Mouse (Mus musculus): ENCODE results near the gene Bmpr1b. TPM values are rescaled to one million over a fixed set of nuclear protein-coding genes. Genes with fewer than 3 reads are reported as not detected.

The Bmpr1b gene
- polyA plus RNA-seq, 1 experiment from 2014 or later: 4.1 TPM

- Histone ChIP-seq H3K36me3 (no peaks in the 10 kb centered on the region), H3K9ac (no peak overlapping the region), H3K4me1 (replicated peaks) (no peaks in the 10 kb centered on the region), H3K4me2 (no peak overlapping the region), H3K27me3 (no peaks in the 10 kb centered on the region), H3K4me3 (no peak overlapping the region), H3K27ac (replicated peaks) (no peak overlapping the region), H3K9me3 (no peaks in the 10 kb centered on the region)
- WGBS: 19% methylated on average over 12 of the region's 12 CpGs
- peak; percentile 91 for ATAC-seq (ENCODE audit: low FRiP score, low read depth)
These were observed 105.5 kb downstream of the Bmpr1b start for GRCm38 (mm10) chr3:142063536-142064226.

GRCm38 (mm10) chr3:142061267-142061666 is 108.0 kb downstream of the Bmpr1b start:
- Histone ChIP-seq H3K9ac (no peak overlapping the region), H3K9me3 (no peaks in the 10 kb centered on the region), H3K36me3 (no peaks in the 10 kb centered on the region), H3K27me3 (no peaks in the 10 kb centered on the region), H3K4me2 (no peak overlapping the region), H3K4me3 (no peak overlapping the region), H3K27ac (replicated peaks) (no peak overlapping the region), H3K4me1 (replicated peaks) (no peaks in the 10 kb centered on the region)
- no peak for ATAC-seq (ENCODE audit: low FRiP score, low read depth)
- 93% methylated on average over 5 of the region's 5 CpGs for WGBS

DNA sequence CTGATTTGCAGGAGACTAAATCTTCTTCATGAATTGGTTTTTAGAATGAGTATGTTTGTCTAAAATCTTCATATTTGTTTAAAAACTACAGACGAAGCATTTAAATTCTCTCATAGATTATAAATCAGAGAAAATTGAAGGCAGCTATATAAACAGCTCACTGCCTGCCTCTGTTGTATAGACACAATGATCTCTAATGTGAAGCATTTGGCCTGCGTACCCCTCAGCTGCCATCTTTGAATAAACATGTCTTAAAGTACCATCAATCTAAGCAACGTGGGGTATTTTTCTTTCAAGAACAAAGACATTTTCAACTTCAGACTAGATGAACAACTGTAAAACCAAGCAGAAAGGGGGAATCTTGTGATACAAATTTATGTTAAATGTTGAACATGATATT is 109.3 kb downstream of the Bmpr1b start:
- no peak for ATAC-seq (ENCODE audit: low FRiP score, low read depth)
- WGBS: 45% methylated on average over 3 of the region's 3 CpGs
- H3K4me2 ChIP-seq: no peak overlapping the region
- H3K36me3 ChIP-seq: no peaks in the 10 kb centered on the region
- H3K4me3 ChIP-seq: no peak overlapping the region
- H3K9me3 ChIP-seq: no peaks in the 10 kb centered on the region
- H3K4me1 ChIP-seq (replicated peaks): no peaks in the 10 kb centered on the region
- no peak overlapping the region for H3K9ac ChIP-seq
- no peaks in the 10 kb centered on the region for H3K27me3 ChIP-seq
- no peak overlapping the region for H3K27ac ChIP-seq (replicated peaks)

DNA sequence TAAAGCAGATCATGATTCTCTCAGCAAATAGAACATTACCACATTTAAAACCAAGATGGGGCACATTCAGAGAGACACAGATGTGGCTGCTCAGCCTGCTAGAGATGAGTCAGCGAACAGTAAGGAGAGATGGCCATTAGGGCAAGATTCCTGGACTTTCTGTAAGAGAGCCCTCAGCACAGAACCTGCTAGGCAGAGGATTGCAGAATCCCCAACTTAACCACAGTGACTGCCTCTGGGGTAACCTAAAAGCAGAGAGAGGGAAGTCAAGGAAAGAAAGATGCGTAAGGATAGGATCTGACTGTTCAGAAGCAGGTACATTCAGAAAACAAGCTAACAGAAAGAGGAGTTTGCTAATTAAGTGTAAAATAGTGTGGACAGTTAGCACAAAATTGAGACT is 118.5 kb downstream of the Bmpr1b start:
- 94% methylated on average over 2 of the region's 2 CpGs for WGBS
- no peaks in the 10 kb centered on the region for H3K9me3 ChIP-seq
- no peak for ATAC-seq (ENCODE audit: low FRiP score, low read depth)

DNA sequence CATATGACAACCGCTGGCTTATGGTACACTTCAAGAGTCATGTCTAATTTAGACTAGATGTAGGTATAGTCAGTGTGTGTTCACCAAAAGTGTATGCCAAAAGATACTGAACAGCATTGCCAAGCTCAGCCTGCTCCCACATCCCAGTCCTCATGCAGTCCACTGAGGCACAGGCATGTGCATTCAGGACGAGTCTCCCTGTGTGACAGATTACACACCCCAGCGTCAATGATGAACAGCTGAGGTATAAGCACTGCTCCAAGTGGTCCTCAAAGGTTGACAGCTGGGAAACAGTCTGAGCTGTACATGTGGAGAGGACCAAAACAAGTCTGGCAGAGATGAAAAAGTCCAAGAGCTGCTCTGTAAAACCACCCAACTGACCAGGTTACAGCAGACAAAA is 119.6 kb downstream of the Bmpr1b start:
- H3K4me2 ChIP-seq: no peak overlapping the region
- no peak overlapping the region for H3K27ac ChIP-seq (replicated peaks)
- no peak overlapping the region for H3K4me3 ChIP-seq
- H3K27me3 ChIP-seq: no peaks in the 10 kb centered on the region
- H3K36me3 ChIP-seq: no peaks in the 10 kb centered on the region
- 81% methylated on average over 3 of the region's 3 CpGs for WGBS
- no peaks in the 10 kb centered on the region for H3K4me1 ChIP-seq (replicated peaks)
- H3K9me3 ChIP-seq: no peaks in the 10 kb centered on the region
- H3K9ac ChIP-seq: no peak overlapping the region
- no peak for ATAC-seq (ENCODE audit: low FRiP score, low read depth)

More for the DNA sequence above, 118.5 kb downstream of the Bmpr1b start:
- H3K27ac ChIP-seq (replicated peaks): no peak overlapping the region
- H3K9ac ChIP-seq: no peak overlapping the region
- H3K27me3 ChIP-seq: no peaks in the 10 kb centered on the region
- no peak overlapping the region for H3K4me3 ChIP-seq
- no peaks in the 10 kb centered on the region for H3K36me3 ChIP-seq
- H3K4me1 ChIP-seq (replicated peaks): no peaks in the 10 kb centered on the region
- no peak overlapping the region for H3K4me2 ChIP-seq

DNA sequence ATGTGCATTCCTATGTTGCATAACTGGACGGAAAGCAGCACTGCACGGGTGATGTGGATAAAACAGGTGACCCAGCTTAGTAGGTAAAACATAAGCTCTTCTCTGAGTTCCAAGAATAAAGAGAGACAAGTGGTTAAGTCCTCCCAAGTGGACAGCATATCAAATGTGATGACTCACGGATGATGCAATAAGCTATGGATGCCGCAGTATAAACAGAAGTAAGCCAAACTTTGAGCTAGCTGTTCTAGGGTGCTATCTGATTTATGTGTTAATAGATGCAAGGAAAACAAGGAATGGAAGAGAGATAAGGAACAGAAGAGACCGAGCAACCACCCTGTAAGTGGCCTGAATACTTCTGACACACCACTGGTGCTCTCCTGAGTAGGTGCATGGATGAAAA is 120.1 kb downstream of the Bmpr1b start:
- Histone ChIP-seq H3K27me3 (no peaks in the 10 kb centered on the region), H3K4me1 (replicated peaks) (no peaks in the 10 kb centered on the region), H3K9me3 (no peaks in the 10 kb centered on the region), H3K27ac (replicated peaks) (no peak overlapping the region), H3K36me3 (no peaks in the 10 kb centered on the region), H3K4me2 (no peak overlapping the region), H3K9ac (no peak overlapping the region), H3K4me3 (no peak overlapping the region)
- ATAC-seq (ENCODE audit: low FRiP score, low read depth): no peak
- 96% methylated on average over 5 of the region's 5 CpGs for WGBS

GRCm38 (mm10) chr3:142048493-142048892 is 120.7 kb downstream of the Bmpr1b start:
- ATAC-seq (ENCODE audit: low FRiP score, low read depth): no peak
- no peak overlapping the region for H3K4me2 ChIP-seq
- H3K27me3 ChIP-seq: no peaks in the 10 kb centered on the region
- H3K36me3 ChIP-seq: no peaks in the 10 kb centered on the region
- WGBS: 66% methylated on average over 6 of the region's 6 CpGs
- no peaks in the 10 kb centered on the region for H3K9me3 ChIP-seq
- H3K27ac ChIP-seq (replicated peaks): no peak overlapping the region
- no peak overlapping the region for H3K9ac ChIP-seq
- no peaks in the 10 kb centered on the region for H3K4me1 ChIP-seq (replicated peaks)
- H3K4me3 ChIP-seq: no peak overlapping the region

GRCm38 (mm10) chr3:142043463-142043862 is 125.8 kb downstream of the Bmpr1b start:
- H3K27me3 ChIP-seq: no peaks in the 10 kb centered on the region
- 47% methylated on average over 2 of the region's 2 CpGs for WGBS
- H3K27ac ChIP-seq (replicated peaks): no peak overlapping the region
- H3K4me3 ChIP-seq: no peak overlapping the region
- H3K36me3 ChIP-seq: no peaks in the 10 kb centered on the region
- H3K4me2 ChIP-seq: no peak overlapping the region
- H3K9ac ChIP-seq: no peak overlapping the region
- no peaks in the 10 kb centered on the region for H3K9me3 ChIP-seq
- no peaks in the 10 kb centered on the region for H3K4me1 ChIP-seq (replicated peaks)
- ATAC-seq (ENCODE audit: low FRiP score, low read depth): no peak

- Histone ChIP-seq H3K27ac (replicated peaks) (no peak overlapping the region), H3K4me1 (replicated peaks) (no peaks in the 10 kb centered on the region), H3K36me3 (no peaks in the 10 kb centered on the region), H3K9me3 (no peaks in the 10 kb centered on the region), H3K4me2 (no peak overlapping the region), H3K9ac (no peak overlapping the region), H3K4me3 (no peak overlapping the region), H3K27me3 (no peaks in the 10 kb centered on the region)
- ATAC-seq (ENCODE audit: low FRiP score, low read depth): no peak
- WGBS: 79% methylated on average over 5 of the region's 5 CpGs
These were observed 126.2 kb downstream of the Bmpr1b start for GRCm38 (mm10) chr3:142043006-142043405.

GRCm38 (mm10) chr3:142040345-142040744 is 128.9 kb downstream of the Bmpr1b start:
- ATAC-seq (ENCODE audit: low FRiP score, low read depth): no peak
- WGBS: 94% methylated on average over 5 of the region's 5 CpGs

DNA sequence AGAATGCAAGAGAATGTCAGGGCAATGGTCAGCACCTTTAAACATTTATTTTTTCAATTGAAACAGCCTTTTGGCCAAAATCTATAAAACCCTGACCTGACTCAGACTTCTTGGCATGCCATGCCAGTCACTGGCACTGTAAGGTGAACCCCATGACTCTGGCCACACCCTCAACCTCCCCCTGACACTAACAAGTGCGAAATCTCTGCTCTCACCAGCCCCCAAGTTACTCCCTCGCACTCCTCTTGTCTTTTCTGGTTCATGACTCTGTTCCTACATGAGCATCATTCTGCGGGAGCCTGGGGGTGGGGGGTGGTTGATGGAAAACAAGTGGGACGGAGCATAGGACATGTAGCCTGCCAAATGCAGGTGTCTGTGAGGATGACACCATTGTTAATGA is 135.1 kb downstream of the Bmpr1b start:
- WGBS: 46% methylated on average over 4 of the region's 4 CpGs
- no peaks in the 10 kb centered on the region for H3K27me3 ChIP-seq
- no peak overlapping the region for H3K9ac ChIP-seq

More at GRCm38 (mm10) chr3:142040345-142040744, 128.9 kb downstream of the Bmpr1b start:
- Histone ChIP-seq H3K27me3 (no peaks in the 10 kb centered on the region), H3K4me3 (no peak overlapping the region), H3K36me3 (no peaks in the 10 kb centered on the region), H3K4me1 (replicated peaks) (no peaks in the 10 kb centered on the region), H3K4me2 (no peak overlapping the region), H3K9me3 (no peaks in the 10 kb centered on the region), H3K27ac (replicated peaks) (no peak overlapping the region), H3K9ac (no peak overlapping the region)

DNA sequence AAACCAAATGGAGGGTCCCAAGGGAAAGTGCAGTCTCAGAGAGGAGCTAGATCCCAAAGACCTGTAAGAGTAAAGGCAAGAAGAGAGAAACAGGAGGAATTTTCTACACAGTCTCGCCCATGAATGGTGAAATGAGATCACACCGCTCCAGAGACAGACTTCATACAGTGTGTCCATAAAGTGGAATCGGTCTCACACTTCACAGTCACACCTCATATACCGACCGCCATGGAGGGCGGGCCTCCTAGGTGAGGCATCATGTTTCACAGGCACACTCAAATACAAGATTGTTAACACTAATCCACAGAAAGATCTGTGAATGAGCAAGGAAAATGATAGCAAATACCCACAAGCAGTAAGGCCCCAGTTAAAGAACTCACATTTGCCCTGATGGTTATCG is 149.5 kb downstream of the Bmpr1b start:
- no peak for ATAC-seq (ENCODE audit: low FRiP score, low read depth)
- no peak overlapping the region for H3K27ac ChIP-seq (replicated peaks)
- no peak overlapping the region for H3K4me3 ChIP-seq
- H3K4me2 ChIP-seq: no peak overlapping the region
- H3K9ac ChIP-seq: no peak overlapping the region
- no peaks in the 10 kb centered on the region for H3K9me3 ChIP-seq
- no peaks in the 10 kb centered on the region for H3K27me3 ChIP-seq
- H3K36me3 ChIP-seq: no peaks in the 10 kb centered on the region
- 96% methylated on average over 7 of the region's 7 CpGs for WGBS
- H3K4me1 ChIP-seq (replicated peaks): no peaks in the 10 kb centered on the region

More for the DNA sequence above, 135.1 kb downstream of the Bmpr1b start:
- Histone ChIP-seq H3K4me1 (replicated peaks) (peaks cover 5% of the 10 kb centered on the region; the same call in 1 of the 2 replicates), H3K27ac (replicated peaks) (no peak overlapping the region), H3K36me3 (no peaks in the 10 kb centered on the region), H3K9me3 (no peaks in the 10 kb centered on the region), H3K4me2 (no peak overlapping the region), H3K4me3 (no peak overlapping the region)
- no peak for ATAC-seq (ENCODE audit: low FRiP score, low read depth)

GRCm38 (mm10) chr3:141984548-141984947 is 184.7 kb downstream of the Bmpr1b start:
- Histone ChIP-seq H3K4me1 (replicated peaks) (no peaks in the 10 kb centered on the region; the same call in 1 of the 2 replicates), H3K4me3 (no peak overlapping the region), H3K4me2 (no peak overlapping the region), H3K9ac (no peak overlapping the region), H3K9me3 (no peaks in the 10 kb centered on the region), H3K36me3 (no peaks in the 10 kb centered on the region), H3K27me3 (no peaks in the 10 kb centered on the region), H3K27ac (replicated peaks) (no peak overlapping the region)
- WGBS: 34% methylated on average over 7 of the region's 7 CpGs
- ATAC-seq (ENCODE audit: low FRiP score, low read depth): no peak
